Mouse (Mus musculus): ENCODE measurements around the gene Pgbd5.

The Pgbd5 gene

DNA sequence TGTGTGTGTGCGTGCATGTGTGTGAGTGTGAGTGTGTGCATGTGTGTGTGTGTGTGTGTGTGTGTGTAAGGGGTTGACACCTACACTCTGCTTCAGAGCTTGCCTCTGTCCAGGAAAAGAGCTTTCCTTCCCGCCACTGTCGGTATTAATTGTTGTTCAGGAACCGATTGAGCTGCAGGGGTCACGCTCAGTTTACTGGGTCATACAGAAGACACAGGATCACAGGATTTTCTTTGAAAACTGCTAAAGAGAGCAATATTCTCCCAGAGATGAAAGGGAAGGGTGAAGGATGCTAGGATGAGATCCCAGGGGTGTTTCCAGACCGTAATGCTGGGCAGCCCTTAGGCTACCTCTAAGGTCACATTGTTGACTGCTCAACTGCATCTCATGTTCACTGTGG is at the start of gene Pgbd5:
Gene Pgbd5 (minus strand): TSS at position 101 of the 400 bp plus-strand sequence.
- no peak for DNase-seq

DNA sequence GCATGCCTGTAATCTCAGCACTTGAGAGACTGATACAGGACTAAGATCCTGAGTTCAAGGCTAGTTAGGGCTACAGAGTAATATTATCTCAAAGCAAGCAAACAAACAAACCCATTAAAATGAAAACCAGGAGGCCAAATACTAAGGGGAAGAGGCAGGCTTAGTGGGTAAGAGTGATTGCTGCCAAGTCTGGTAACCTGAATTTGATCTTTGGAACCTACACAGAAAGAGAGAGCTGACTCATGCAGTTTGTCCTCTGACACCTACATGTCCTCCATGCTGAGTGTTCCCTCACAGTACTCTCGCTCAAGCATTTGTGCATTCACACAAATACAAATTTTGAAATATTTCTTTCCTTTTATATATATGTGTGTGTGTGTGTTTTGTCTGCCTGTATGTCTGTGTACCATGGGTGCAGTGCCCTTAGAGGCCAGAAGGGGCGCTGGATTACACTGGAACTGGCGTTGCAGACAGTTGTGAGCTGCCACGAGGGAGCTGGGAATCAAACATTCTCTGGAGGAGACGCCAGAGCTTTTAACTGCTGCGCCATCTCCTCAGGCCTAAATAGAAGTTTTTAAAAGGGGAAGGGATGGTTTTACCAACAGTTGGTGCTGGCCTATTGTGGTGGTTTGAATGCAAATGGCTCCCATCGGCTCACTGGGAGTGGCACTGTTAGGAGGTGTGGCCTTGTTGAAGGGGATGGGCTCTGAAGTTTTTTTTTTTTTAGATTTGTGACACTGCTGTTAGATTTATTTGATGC is 44.1 kb upstream of the Pgbd5 start:
- no peak for DNase-seq

DNA sequence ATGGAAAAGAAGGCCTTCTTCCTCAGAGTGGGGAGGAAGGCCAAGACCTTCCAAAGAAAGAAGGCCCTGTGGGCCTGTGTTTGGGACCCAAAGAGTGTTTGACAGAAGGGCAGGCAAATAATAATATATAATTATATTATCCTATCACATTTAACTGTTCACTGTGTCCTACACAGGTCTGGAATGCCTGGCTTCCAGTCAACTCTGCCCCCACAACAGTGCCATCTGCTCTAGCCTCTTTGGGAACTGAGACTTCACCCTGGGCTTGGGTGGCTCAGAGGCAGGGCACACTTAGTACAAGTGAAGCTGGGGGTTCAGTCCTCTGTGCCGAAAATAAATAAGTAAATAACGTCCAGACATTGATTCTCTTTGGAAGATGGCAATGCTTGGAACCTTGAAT is 43.3 kb upstream of the Pgbd5 start:
- no peak for DNase-seq

DNA sequence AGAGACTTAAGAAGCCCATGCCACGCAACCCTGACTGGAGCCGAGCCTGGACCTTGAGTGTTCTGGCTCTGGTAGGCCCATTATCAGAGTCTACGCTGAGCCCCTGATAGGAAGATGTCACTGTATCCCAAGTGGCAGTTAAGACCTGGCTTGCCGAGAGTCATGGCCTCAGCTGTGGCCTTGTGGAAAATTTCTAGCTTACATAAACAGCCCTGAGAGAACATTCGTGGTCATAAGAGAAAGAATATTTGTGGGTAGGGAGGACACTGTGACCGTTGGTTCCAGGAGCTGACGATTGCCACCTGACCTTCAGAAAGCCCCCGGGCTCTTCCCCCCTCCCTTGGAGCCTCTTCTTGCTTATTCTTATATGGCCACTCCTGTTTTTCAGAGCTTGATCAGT is 40.9 kb upstream of the Pgbd5 start:
- no peak for DNase-seq

- DNase-seq: no peak
Measured at GRCm38 (mm10) chr8:124479251-124479650, 39.8 kb upstream of the Pgbd5 start.

DNA sequence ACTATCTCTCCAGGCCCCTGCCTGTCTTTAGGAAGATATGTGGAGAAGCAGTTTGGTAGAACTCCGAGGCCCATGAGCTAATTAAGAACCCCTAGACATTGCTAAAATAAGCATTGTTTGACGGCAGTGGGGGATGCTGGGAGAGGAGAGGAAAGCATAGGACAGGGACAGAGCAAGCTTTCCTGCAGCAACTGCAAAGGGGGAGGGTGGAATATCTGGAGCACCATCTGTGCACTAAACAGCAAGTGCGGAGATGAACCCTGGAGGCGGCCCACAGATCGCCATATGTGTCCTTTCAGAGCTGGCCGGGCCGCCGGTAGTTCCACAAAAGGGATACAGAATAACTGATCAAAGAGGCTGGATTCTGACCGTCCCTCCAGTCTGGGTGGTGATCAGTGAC is 37.2 kb upstream of the Pgbd5 start:
- no peak for DNase-seq

GRCm38 (mm10) chr8:124475690-124476089 is 36.2 kb upstream of the Pgbd5 start:
- DNase-seq: no peak

DNA sequence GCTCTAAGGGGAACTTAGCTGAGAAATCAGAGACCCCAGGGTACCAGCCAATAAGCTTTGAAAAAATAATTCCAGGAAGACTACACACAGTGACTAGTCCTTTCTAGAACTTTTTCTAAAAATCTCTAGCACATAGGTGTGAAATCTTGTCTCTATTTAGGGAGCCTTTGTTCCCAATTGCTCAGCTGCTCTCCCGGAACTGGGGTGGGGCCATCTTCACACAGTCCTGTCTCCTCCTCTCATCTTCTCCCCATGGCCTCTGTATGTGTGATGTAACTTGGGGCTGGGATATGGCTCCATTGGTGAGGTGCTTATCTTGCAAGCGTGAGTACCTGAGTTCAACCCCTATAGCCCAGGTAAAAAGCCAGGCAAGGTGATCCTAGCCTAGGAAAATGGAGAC is 25.2 kb upstream of the Pgbd5 start:
- DNase-seq: no peak

GRCm38 (mm10) chr8:124463111-124463510 is 23.7 kb upstream of the Pgbd5 start:
- no peak for DNase-seq

DNA sequence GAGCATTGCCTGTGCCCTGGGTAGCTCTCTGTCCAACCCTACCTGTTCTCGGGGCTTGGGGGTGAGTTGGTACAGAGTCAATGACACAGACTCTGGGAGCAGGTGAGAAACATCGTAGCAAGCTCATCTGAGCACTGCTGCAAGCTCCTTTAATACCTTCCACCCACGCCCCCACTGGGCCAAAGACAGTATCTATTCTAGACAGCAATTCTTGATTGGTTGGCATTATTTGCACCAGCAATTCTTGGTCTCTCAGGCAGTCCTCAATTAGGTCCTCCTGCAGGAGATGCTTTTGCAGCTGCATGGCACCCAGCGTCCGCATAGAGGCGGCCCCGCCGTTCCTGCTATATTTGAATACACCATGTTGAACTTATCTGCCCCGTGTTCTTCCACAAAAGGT is 22.7 kb upstream of the Pgbd5 start:
- DNase-seq: no peak

- no peak for DNase-seq
Measured at GRCm38 (mm10) chr8:124461103-124461502, 21.6 kb upstream of the Pgbd5 start.

- peak; percentile 20 for DNase-seq
Measured at GRCm38 (mm10) chr8:124460660-124461059, 21.2 kb upstream of the Pgbd5 start.

- no peak for DNase-seq
Measured at GRCm38 (mm10) chr8:124459627-124460026, 20.2 kb upstream of the Pgbd5 start.

DNA sequence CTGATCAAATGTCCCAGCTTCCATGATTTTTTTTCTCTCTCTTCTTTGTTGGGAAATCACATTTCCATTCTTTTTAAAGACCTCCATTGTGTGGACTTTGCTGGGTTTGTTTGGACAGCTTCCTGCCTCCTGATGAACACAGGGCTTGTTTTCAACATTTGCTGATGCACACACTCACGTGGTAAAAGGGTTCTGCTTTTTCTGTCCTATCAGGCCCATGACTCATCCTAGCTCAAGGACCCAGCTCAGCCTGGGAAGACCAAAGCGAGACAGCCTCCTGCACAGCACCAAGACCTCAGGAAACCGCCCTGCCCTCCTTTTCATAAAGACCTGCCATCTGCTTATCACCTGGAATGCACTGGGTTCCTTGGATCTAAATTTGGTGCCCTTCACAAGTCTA is 15.9 kb upstream of the Pgbd5 start:
- DNase-seq: no peak

DNA sequence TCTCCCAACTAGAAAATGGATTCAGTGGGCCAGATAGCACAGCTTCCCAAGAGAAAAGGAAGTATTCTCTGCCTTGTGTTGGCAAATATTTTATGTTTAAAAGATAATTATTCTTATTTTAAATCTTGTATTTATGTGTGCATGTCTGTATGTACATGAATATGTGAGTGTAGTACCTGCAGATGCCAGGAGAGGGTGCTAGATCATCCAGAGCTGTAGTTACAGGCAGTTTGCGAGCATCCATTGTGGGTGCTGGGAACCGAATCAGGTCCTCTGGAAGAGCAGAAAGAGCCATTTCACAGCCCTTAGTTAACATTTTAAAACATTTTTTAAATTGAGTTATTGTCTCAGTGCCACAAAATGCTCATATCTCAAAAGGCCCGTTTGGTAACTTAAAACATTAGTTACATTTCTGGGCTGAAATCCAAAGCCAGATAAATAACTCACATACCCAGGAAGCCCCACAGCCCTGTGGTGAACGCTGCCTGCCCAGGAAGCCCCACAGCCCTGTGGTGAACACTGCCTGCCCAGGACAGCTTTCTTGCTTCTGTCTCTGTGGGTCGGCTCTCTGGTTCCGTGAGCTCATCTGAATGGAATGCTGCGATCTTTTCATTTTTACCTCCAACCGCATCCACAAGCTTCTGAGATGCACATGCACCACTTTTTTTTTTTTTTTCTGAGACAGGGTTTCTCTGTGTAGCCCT is 10.9 kb upstream of the Pgbd5 start:
- DNase-seq: no peak

GRCm38 (mm10) chr8:124448962-124449670 is 9.7 kb upstream of the Pgbd5 start:
- peak; percentile 40 for DNase-seq

DNA sequence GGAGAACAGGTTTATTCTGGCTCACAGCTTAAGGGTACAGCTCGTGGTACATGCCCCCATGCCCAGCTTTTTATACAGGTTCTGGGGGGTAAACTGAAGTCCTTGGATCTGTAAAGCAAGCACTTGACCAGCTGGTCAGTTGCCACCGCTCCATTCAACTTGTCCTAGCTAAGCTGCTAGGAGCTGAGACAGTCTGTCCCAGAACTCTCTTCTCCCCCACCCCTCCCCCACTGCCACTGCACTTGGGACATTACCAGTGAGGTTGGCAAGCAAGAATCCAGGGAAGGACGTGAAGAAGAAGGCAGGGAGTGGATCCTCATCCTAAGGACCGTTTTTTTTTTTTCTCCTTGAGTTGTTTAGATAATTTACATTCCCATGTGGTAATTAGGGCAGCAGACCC is 2.7 kb downstream of the Pgbd5 start:
- DNase-seq: no peak

DNA sequence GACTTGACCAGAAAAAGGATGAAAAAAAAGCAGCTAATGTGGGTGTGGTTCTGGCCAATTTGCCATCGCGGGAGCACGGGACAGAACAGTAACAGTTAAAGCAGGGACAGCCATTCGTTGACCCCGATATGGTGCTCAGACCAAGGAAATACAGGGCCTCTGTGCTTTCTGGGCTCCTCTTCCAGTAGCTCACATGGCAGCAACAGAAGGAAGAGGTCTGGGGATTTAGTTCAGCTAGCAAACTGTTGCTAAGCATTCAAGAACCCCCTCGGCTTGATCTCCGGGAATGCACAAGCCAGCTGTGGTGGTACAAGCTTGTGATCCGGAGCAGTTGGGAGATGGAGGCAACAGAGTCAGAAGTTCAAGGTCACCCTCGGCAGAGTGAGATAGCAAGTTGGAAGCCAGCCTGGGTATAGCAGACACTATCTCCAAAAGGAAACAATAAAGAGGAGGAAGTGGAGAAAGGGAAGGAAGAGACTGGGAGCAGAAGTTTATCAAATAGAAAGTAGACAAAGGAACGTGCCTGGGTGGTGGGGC is 3.7 kb downstream of the Pgbd5 start:
- DNase-seq: no peak

DNA sequence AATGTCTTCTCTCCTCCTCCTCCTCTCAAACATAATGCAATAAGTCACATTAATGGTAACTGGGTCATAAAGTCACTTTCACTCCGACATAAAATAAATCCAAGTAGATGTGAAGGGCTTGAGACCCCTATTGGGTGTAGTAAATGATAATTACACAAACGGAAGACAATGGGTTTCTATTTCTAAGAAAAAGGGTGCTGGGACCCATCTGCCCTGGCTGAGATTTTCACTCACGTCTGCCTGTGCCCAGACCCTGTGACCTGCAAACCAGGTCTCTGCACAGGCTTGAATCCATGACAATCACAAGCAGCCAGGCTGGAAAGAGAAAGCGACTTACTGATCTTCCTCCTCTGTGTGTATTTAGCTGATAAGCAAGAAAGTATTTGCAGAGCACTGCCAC is 4.3 kb downstream of the Pgbd5 start:
- DNase-seq: no peak

- DNase-seq: peak; percentile 96
Measured at GRCm38 (mm10) chr8:124434126-124434790, 5.2 kb downstream of the Pgbd5 start.

GRCm38 (mm10) chr8:124433451-124434125 is 5.9 kb downstream of the Pgbd5 start:
- DNase-seq: no peak

- DNase-seq: no peak
Measured at GRCm38 (mm10) chr8:124430881-124431280, 8.6 kb downstream of the Pgbd5 start.

DNA sequence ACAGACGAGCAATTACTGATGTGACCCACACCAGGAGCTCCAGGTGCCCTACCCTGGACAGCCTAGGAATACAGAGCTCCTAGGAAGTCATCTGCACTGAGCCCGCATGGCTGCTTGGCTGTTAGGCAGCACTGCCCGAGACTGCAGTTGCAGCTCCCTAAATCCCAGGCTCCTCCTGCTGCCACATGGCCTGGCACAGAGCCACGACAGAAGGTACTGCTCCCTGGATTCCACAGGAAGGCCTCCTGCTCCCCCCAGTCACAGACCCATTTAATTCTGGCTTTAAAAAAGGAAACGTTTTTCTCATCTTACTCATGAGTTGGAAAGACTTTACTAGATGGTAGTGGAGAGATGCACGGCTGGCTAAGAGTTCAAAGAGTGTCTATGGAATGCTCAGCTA is 10.0 kb downstream of the Pgbd5 start:
- DNase-seq: no peak

Measured in lung, postnatal 14 days (tissue).